Mouse (Mus musculus) left cerebral cortex, postnatal 14 days (tissue): ENCODE measurements around the gene Lrrc25. TPM values are rescaled to one million over a fixed set of nuclear protein-coding genes. Genes with fewer than 3 reads are reported as not detected.

ENCODE experiments used
- DNase-seq, 2 experiments: peaks; one replicate each; pipeline ENCODE4 v3.0.0; 2021 to 2022; ENCODE audit warnings: low spot score in 2 of 2, mixed read lengths in 1 of 2
- intact Hi-C: fragments of 180-260 bp; cut with DNase I; formaldehyde crosslinking; loops from one replicate; pipeline ENCODE4 v1.15.1; 2025
- total RNA-seq, 2 experiments: library from RNA; stranded (reverse); gene quantifications; 2 replicates each; pipeline ENCODE4 v1.2.3; 2021

Lrrc25 gene
- total RNA-seq, 2 experiments from 2014 or later = 0.90 to 0.97 TPM

DNA sequence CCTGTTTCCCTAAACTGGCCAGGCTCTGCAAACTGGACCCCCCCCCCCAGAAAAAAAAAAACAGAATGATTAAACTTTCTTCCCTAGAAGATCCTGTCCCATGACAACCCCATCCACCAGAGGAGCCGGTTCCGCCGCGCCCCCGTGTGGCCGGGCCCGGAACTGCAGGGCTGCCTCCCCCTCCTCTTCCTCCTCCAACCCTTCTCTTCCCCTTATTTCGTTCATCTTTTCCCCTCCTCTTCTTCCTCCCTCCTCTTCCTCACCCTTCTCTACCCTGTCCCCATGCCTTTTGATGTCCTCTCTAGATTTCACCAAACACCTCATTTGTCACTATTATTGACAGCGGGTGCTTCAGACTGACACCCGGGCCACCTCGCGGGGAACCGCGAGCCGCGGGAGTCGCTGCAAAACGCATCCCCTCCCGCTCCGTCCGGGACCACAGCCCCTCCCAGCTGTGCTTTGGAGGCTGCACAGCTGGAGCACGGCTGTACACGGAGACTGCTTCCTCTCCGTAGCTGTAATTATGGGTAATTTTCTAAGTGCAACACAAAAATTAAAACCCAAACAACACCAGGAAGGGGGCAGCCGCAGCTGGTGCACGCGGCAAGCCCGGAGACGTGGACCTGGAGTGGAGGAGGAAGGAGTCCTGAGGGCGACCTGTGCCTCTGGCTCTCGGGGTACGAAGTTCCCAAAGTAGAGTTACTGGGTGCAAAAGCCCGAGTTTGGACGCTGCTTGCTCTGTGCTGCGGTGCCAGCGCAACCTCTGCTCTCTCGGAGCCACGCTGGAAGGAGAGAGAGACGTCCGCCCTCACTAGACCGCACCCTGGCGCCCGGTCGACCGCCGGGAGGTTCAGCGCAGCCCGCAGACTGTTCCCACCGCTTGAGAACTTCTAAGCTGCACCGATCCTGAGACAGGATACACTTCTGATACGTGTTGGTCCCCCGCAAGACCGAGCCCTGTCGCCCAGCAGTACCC is 4.9 kb upstream of the Lrrc25 start:
- peak in 1 of 2 experiments; percentile 82 for DNase-seq
- intact Hi-C loops = loop anchor here (1.0 to 5.0 kb wide), 2 partner anchors 18 to 46 kb away; no protein-coding TSS in a partner anchor

GRCm38 (mm10) chr8:70611849-70612248 is 4.1 kb upstream of the Lrrc25 start:
- intact Hi-C loops = loop anchor here (5.0 kb wide), 1 partner anchor 45 kb away; no protein-coding TSS in a partner anchor
- peak; percentile 86 to 90 for DNase-seq

GRCm38 (mm10) chr8:70613763-70614162 is 2.2 kb upstream of the Lrrc25 start:
- no peak for DNase-seq
- intact Hi-C loops = loop anchor here (5.0 kb wide), 1 partner anchor 44 kb away; no protein-coding TSS in a partner anchor

DNA sequence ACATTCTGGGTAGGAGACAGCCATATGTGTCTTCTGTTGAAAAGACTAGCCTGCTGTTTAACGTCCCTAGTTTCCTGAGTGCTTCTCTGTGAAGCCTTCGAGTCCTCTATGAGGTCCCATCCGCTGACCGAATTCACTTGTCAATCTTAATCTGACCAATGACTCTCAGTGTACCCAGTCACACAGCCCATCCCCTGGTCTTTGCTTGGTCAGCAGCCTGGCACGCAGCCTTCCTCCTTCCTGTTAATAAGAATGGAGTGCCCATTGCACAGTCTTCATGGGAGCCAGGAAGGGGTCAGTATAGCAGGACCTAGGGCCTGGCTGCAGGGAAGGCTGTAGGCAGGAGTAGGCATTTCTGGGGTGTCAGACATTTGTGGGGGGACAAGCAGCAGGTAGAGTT is 1.5 kb upstream of the Lrrc25 start:
- intact Hi-C loops = loop anchor here (5.0 kb wide), 1 partner anchor 43 kb away; no protein-coding TSS in a partner anchor
- no peak for DNase-seq

- no peak for DNase-seq
- intact Hi-C loops = no loop called here
Observed at GRCm38 (mm10) chr8:70615281-70615680, 674 bp upstream of the Lrrc25 start.

DNA sequence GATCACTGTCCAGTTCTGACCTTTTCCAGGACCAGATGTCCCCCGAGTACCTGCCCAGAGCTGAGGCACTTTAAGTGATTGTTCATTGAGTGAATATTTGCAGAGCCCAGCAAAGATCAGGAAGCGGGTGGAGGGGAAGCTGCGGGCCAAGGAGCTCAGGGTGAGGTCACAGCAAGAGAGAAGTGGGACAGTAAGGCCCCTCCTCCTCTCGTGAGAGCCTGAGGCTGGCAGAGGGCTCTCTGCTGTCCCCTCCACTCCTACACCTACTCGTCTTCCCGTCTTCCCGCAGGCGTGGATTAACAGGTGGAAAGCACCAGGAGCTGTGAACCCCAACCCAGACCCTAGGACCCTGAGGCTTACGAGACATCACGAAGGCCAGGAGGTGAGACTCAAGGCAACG is 690 bp downstream of the Lrrc25 start:
- DNase-seq = no peak
- intact Hi-C loops = no loop called here

- no peak for DNase-seq
- intact Hi-C loops = no loop called here
Observed at GRCm38 (mm10) chr8:70617985-70618384, 2.0 kb downstream of the Lrrc25 start.

DNA sequence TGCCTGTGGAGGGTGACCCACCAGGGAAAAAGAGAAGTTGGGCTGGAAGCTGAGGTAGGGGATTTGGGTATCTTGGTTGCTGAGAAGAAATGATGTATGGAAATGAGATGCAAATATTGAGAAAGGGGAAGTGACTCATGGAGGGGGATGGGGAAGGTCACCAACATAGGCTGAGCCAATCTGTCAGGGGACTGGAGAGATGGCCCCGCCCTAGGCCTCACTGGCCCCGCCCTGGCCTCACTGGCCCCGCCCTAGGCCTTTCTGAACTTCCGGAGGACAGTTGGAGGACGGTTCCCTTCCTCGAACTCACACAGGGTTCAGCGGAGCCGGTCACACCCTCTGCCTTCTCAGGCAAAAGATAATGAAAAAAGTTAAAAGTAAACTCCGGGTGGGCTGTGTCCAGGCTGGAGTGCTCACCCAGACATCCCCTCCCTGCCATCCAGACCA is 3.0 kb downstream of the Lrrc25 start:
- DNase-seq = no peak
- intact Hi-C loops = no loop called here

GRCm38 (mm10) chr8:70622220-70622619 is 6.3 kb downstream of the Lrrc25 start:
- no peak for DNase-seq
- intact Hi-C loops = no loop called here

DNA sequence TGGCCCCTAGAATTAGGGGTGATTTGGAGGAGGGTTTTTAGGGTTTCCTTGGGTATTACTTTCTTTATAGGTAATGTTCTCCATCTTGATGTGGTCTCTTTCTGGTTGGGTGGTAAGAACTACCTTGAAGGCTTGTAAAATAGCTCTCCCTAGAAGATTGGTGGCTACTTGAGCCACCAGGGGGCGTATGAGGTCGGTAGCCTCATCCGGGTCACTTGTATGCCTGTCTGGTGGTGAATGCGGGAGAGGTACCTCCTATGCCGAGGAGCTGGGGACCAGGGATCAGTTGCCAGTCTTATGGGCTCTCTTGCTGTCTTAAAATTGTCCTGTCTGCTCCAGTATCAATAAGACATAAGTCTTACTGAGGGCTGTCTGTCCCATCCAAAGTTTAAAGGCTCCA is 9.1 kb downstream of the Lrrc25 start:
- intact Hi-C loops = loop anchor here (5.0 kb wide), 1 partner anchor 47 kb away; the partner anchor contains the start of gene Lsm4
- DNase-seq = no peak

- DNase-seq = no peak
- intact Hi-C loops = loop anchor here (5.0 kb wide), 1 partner anchor 45 kb away; the partner anchor contains the start of gene Lsm4
Observed at GRCm38 (mm10) chr8:70627041-70627440, 11.1 kb downstream of the Lrrc25 start.

- no peak for DNase-seq
- intact Hi-C loops = loop anchor here (1.0 to 5.0 kb wide), 2 partner anchors 19 to 43 kb away; partner anchors contain the start of gene Lsm4
Observed at GRCm38 (mm10) chr8:70628986-70629490, 13.1 kb downstream of the Lrrc25 start.

GRCm38 (mm10) chr8:70629574-70630531 is 13.9 kb downstream of the Lrrc25 start:
- peak; percentile 86 to 90 for DNase-seq
- intact Hi-C loops = loop anchor here (1.0 to 5.0 kb wide), 2 partner anchors 20 to 42 kb away; partner anchors contain the start of gene Lsm4

- intact Hi-C loops = no loop called here
- no peak for DNase-seq
Observed at GRCm38 (mm10) chr8:70630532-70631381, 14.8 kb downstream of the Lrrc25 start.

- intact Hi-C loops = no loop called here
Observed at GRCm38 (mm10) chr8:70631436-70631835, 15.5 kb downstream of the Lrrc25 start.

GRCm38 (mm10) chr8:70632346-70632892 is 16.5 kb downstream of the Lrrc25 start, which contains the start of gene Gdf15:
Gene Gdf15, minus strand, starts transcription at chr8:70632456.
- intact Hi-C loops = no loop called here
- no peak for DNase-seq

More at GRCm38 (mm10) chr8:70631436-70631835, 15.5 kb downstream of the Lrrc25 start:
- no peak for DNase-seq

DNA sequence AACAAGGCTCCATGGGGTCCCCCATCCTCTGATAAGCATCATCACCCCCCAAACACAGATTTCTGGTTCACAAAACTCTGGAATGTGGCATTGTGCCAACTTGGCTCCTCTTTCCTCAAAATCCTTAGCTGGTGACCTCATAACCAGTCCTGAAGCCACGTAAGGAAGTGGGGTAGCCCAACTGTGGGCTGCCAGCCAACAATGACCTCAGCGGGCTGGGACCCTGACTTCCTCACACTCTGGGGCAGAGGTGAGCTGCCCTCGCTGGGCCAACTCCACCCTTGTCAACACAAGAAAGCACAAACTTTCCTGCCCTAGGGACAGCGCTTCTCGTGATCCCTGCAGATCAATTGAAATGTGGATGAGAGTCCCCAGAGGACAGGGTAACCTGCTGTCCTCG is 18.1 kb downstream of the Lrrc25 start:
- DNase-seq = no peak
- intact Hi-C loops = no loop called here

- DNase-seq = no peak
- intact Hi-C loops = no loop called here
Observed at GRCm38 (mm10) chr8:70635527-70635926, 19.6 kb downstream of the Lrrc25 start.
